Mouse (Mus musculus) MEL (cell line): Measurements from ENCODE around the gene Zscan2. TPM values are rescaled to one million over a fixed set of nuclear protein-coding genes. Genes with fewer than 3 reads are reported as not detected.

Experiments used
- DNase-seq: peaks from one replicate; pipeline ENCODE4 v3.0.0; 2011; ENCODE audit warnings: low read depth, low spot score
- H3K27ac ChIP-seq: 2 replicates; pipeline ENCODE4 v1.5.1; 2012; ENCODE audit warnings: low read depth, mild to moderate bottlenecking, control low read depth, low read length, moderate library complexity; ENCODE audit not compliant: control insufficient read depth
- H3K27me3 ChIP-seq, 2 experiments: fragments of 150-350 bp in 1 of 2; sonication (generic) in 1 of 2; 2 replicates each; pipeline ENCODE4 v1.6.1; 2012; ENCODE audit warnings: low read length in 2 of 2, mild to moderate bottlenecking in 2 of 2, improper control_type of control experiment in 1 of 2, moderate library complexity in 1 of 2; ENCODE audit not compliant: insufficient read depth in 2 of 2, control insufficient read depth in 1 of 2
- H3K36me3 ChIP-seq, 2 experiments: 2 replicates each; pipeline ENCODE4 v1.6.1; 2012 to 2014; ENCODE audit warnings: low read length in 2 of 2, improper control_type of control experiment in 1 of 2, inconsistent platforms in 1 of 2, mild to moderate bottlenecking in 1 of 2; ENCODE audit not compliant: insufficient read depth in 2 of 2, control insufficient read depth in 1 of 2
- H3K4me1 ChIP-seq, 2 experiments: fragments of 150-350 bp in 1 of 2; sonication (generic) in 1 of 2; 2 replicates each; pipeline ENCODE4 v1.6.1; 2012; ENCODE audit warnings: low read length in 2 of 2, improper control_type of control experiment in 1 of 2, mild to moderate bottlenecking in 1 of 2; ENCODE audit not compliant: insufficient read depth in 2 of 2, control insufficient read depth in 1 of 2
- H3K4me3 ChIP-seq, 2 experiments: fragments of 150-350 bp in 1 of 2; sonication (generic) in 1 of 2; 2 replicates each; pipeline ENCODE4 v1.5.1; 2012; ENCODE audit warnings: low read depth in 2 of 2, low read length in 2 of 2, mild to moderate bottlenecking in 2 of 2, moderate library complexity in 2 of 2, control low read depth in 1 of 2, improper control_type of control experiment in 1 of 2; ENCODE audit not compliant: control insufficient read depth in 1 of 2, insufficient read depth in 1 of 2
- H3K79me2 ChIP-seq: 2 replicates; pipeline ENCODE4 v1.6.1; 2012; ENCODE audit warnings: mild to moderate bottlenecking, low read length, moderate library complexity; ENCODE audit not compliant: control insufficient read depth, poor library complexity, insufficient read depth
- H3K9ac ChIP-seq: 2 replicates; pipeline ENCODE4 v1.6.1; 2012; ENCODE audit warnings: low read depth, mild to moderate bottlenecking, control low read depth, low read length, moderate library complexity; ENCODE audit not compliant: control insufficient read depth, poor library complexity, severe bottlenecking
- H3K9me3 ChIP-seq: fragments of 150-350 bp; sonication (generic); replicated peaks from 2 replicates; pipeline ENCODE4 v1.6.1; 2012; ENCODE audit warnings: mild to moderate bottlenecking, low read length, improper control_type of control experiment, moderate library complexity; ENCODE audit not compliant: insufficient read depth
- BHLHE40 ChIP-seq: IDR thresholded peaks from 2 replicates; pipeline ENCODE4 v1.6.1; 2012; ENCODE audit warnings: low read depth, mild to moderate bottlenecking, inconsistent platforms, low read length, improper control_type of control experiment, borderline replicate concordance
- EP300 ChIP-seq, 2 experiments: IDR thresholded peaks; 2 replicates each; pipeline ENCODE4 v1.6.1; 2011; ENCODE audit warnings: improper control_type of control experiment in 2 of 2, low read length in 2 of 2, low read depth in 1 of 2, mild to moderate bottlenecking in 1 of 2
- ETS1 ChIP-seq: IDR thresholded peaks from 2 replicates; pipeline ENCODE4 v1.6.1; 2012; ENCODE audit warnings: low read depth, mild to moderate bottlenecking, inconsistent platforms, low read length, improper control_type of control experiment, moderate library complexity
- HCFC1 ChIP-seq: IDR thresholded peaks from 2 replicates; pipeline ENCODE4 v1.6.1; 2012; ENCODE audit warnings: low read depth, mild to moderate bottlenecking, inconsistent platforms, low read length, improper control_type of control experiment, moderate library complexity
- JUND ChIP-seq: IDR thresholded peaks from 2 replicates; pipeline ENCODE4 v1.6.1; 2011; ENCODE audit warnings: low read depth, mild to moderate bottlenecking, improper control_type of control experiment, low read length
- KAT2A ChIP-seq: conservative IDR thresholded peaks from 2 replicates; pipeline ENCODE4 v1.6.1; 2012; ENCODE audit warnings: low read depth, low read length, improper control_type of control experiment, inconsistent platforms
- MAFK ChIP-seq: IDR thresholded peaks from 2 replicates; pipeline ENCODE4 v1.6.1; 2011; ENCODE audit warnings: low read depth, mild to moderate bottlenecking, low read length, improper control_type of control experiment, borderline replicate concordance
- MEF2A ChIP-seq: IDR thresholded peaks from 2 replicates; pipeline ENCODE4 v1.6.1; 2014; ENCODE audit warnings: low read depth, mild to moderate bottlenecking, inconsistent platforms, low read length, improper control_type of control experiment; ENCODE audit not compliant: poor library complexity, insufficient replicate concordance, severe bottlenecking; ENCODE audit errors: extremely low read depth
- MXI1 ChIP-seq: IDR thresholded peaks from 2 replicates; pipeline ENCODE4 v1.6.1; 2011; ENCODE audit warnings: mild to moderate bottlenecking, low read depth, low read length, improper control_type of control experiment
- MYC ChIP-seq: IDR thresholded peaks from 2 replicates; pipeline ENCODE4 v1.6.1; 2011; ENCODE audit warnings: low read depth, mild to moderate bottlenecking, low read length, improper control_type of control experiment, moderate library complexity
- NELFE ChIP-seq: IDR thresholded peaks from 2 replicates; pipeline ENCODE4 v1.6.1; 2011; ENCODE audit warnings: low read depth, low read length, improper control_type of control experiment
- NRF1 ChIP-seq: IDR thresholded peaks from 2 replicates; pipeline ENCODE4 v1.6.1; 2014; ENCODE audit warnings: low read depth, mild to moderate bottlenecking, inconsistent platforms, low read length, improper control_type of control experiment, moderate library complexity; ENCODE audit not compliant: poor library complexity, insufficient read depth, severe bottlenecking
- POLR2A ChIP-seq, 2 experiments: IDR thresholded peaks; 2 replicates each; pipeline ENCODE4 v1.6.1; 2011 to 2012; ENCODE audit warnings: low read length in 2 of 2, mild to moderate bottlenecking in 2 of 2, control low read depth in 1 of 2, improper control_type of control experiment in 1 of 2, low read depth in 1 of 2, moderate library complexity in 1 of 2; ENCODE audit not compliant: control insufficient read depth in 1 of 2, insufficient read depth in 1 of 2, poor library complexity in 1 of 2
- POLR2AphosphoS2 ChIP-seq: IDR thresholded peaks from 2 replicates; pipeline ENCODE4 v1.6.1; 2011; ENCODE audit warnings: low read length, improper control_type of control experiment
- RCOR1 ChIP-seq: IDR thresholded peaks from 2 replicates; pipeline ENCODE4 v1.6.1; 2012; ENCODE audit warnings: low read depth, mild to moderate bottlenecking, inconsistent platforms, low read length, improper control_type of control experiment
- SIN3A ChIP-seq: IDR thresholded peaks from 2 replicates; pipeline ENCODE4 v1.6.1; 2012; ENCODE audit warnings: low read length, improper control_type of control experiment, inconsistent platforms
- SMC3 ChIP-seq: IDR thresholded peaks from 2 replicates; pipeline ENCODE4 v1.6.1; 2011; ENCODE audit warnings: low read depth, low read length, improper control_type of control experiment
- TAL1 ChIP-seq: IDR thresholded peaks from 2 replicates; pipeline ENCODE4 v1.6.1; 2012; ENCODE audit warnings: mild to moderate bottlenecking, inconsistent platforms, low read length, moderate library complexity, mixed read lengths
- TBP ChIP-seq: IDR thresholded peaks from 2 replicates; pipeline ENCODE4 v1.8.0; 2011; ENCODE audit warnings: low read depth, low read length, improper control_type of control experiment
- TCF12 ChIP-seq: IDR thresholded peaks from 2 replicates; pipeline ENCODE4 v1.6.1; 2014; ENCODE audit warnings: low read depth, mild to moderate bottlenecking, inconsistent platforms, low read length, improper control_type of control experiment, moderate library complexity
- USF1 ChIP-seq: IDR thresholded peaks from 2 replicates; pipeline ENCODE4 v1.6.1; 2014; ENCODE audit warnings: low read depth, mild to moderate bottlenecking, inconsistent platforms, low read length, improper control_type of control experiment, moderate library complexity
- USF2 ChIP-seq, 2 experiments: IDR thresholded peaks; 2 replicates each; pipeline ENCODE4 v1.6.1; 2011 to 2012; ENCODE audit warnings: improper control_type of control experiment in 2 of 2, low read length in 2 of 2, borderline replicate concordance in 1 of 2, inconsistent platforms in 1 of 2, low read depth in 1 of 2, mild to moderate bottlenecking in 1 of 2; ENCODE audit not compliant: insufficient read depth in 1 of 2
- ZKSCAN1 ChIP-seq: IDR thresholded peaks from 2 replicates; pipeline ENCODE4 v1.6.1; 2012; ENCODE audit warnings: low read depth, mild to moderate bottlenecking, inconsistent platforms, low read length, improper control_type of control experiment, moderate library complexity
- ZMIZ1 ChIP-seq: IDR thresholded peaks from 2 replicates; pipeline ENCODE4 v1.6.1; 2012; ENCODE audit warnings: low read depth, mild to moderate bottlenecking, inconsistent platforms, low read length, improper control_type of control experiment, moderate library complexity
- ZNF384 ChIP-seq: IDR thresholded peaks from 2 replicates; pipeline ENCODE4 v1.6.1; 2012; ENCODE audit warnings: low read depth, mild to moderate bottlenecking, inconsistent platforms, low read length, improper control_type of control experiment
- polyA plus RNA-seq, 2 experiments: library from polyadenylated mRNA; stranded (reverse) in 1 of 2; unstranded in 1 of 2; fragments of >175 nt in 1 of 2; fragments of >200 nt in 1 of 2; gene quantifications; 2 replicates each; pipeline versions ENCODE4 v1.2.1 to v1.2.4; 2012; ENCODE audit warnings: low replicate concordance in 2 of 2, low read depth in 1 of 2; ENCODE audit not compliant: insufficient read length in 2 of 2, insufficient read depth in 1 of 2, missing spikeins in 1 of 2
- total RNA-seq: library from RNA; depleted of rRNA; stranded (reverse); fragments of 300-350 nt; gene quantifications from 2 replicates; pipeline ENCODE4 v1.2.3, GENCODE M21; 2012

The Zscan2 gene
- total and polyA plus RNA-seq, 3 experiments, result 1.2 to 2.4 TPM; not detected in 1

GRCm38 (mm10) chr7:80833651-80834532 lies 26.8 kb upstream of the Zscan2 start (continued):
- TF ChIP-seq ZKSCAN1 (no peak), RCOR1 (no peak), ZNF384 (0 out of 2 replicates have a peak, but pooled peaks have one; percentile 9), TAL1 (no peak), NRF1 (peak; percentile 59), MXI1 (no peak; the same call in 1 of the 2 replicates), EP300 (IDR thresholded peaks at IDR 0.05; ENCODE audit: low read depth in 1 of 2, low read length in 2 of 2) (no peak), MAFK (no peak), SIN3A (no peak; the same call in 1 of the 2 replicates), BHLHE40 (no peak), SMC3 (no peak), POLR2AphosphoS2 (peak; percentile 48; the same call in 1 of the 2 replicates), NELFE (no peak; the same call in 1 of the 2 replicates), JUND (no peak), TBP (peak; percentile 83), ZMIZ1 (peak; percentile 99), MYC (no peak), USF2 (IDR thresholded peaks at IDR 0.05; ENCODE audit: borderline replicate concordance in 1 of 2, insufficient read depth in 1 of 2, low read depth in 1 of 2, low read length in 2 of 2) (no peak), POLR2A (IDR thresholded peaks at IDR 0.05; ENCODE audit: control insufficient read depth in 1 of 2, insufficient read depth in 1 of 2, low read depth in 1 of 2, low read length in 2 of 2, poor library complexity in 1 of 2) (peak in 1 of 2 experiments; percentile 41; a peak in 1 of 4 replicates), TCF12 (no peak), HCFC1 (no peak), USF1 (no peak)

- Histone ChIP-seq H3K9ac (0 out of 2 replicates have a peak overlapping the region, but pooled peaks have one; percentile 12), H3K27me3 (no peaks in the 10 kb centered on the region), H3K79me2 (no peaks in the 10 kb centered on the region), H3K27ac (no peak overlapping the region), H3K36me3 (peaks cover 0 to 24% of the 10 kb centered on the region in 2 experiments; a peak in 2 of 4 replicates), H3K4me3 (no peak overlapping the region), H3K9me3 (no peaks in the 10 kb centered on the region), H3K4me1 (peaks cover 12 to 21% of the 10 kb centered on the region in 2 experiments)
- TF ChIP-seq MEF2A (no peak), NELFE (no peak), ETS1 (no peak), KAT2A (no peak), EP300 (IDR thresholded peaks at IDR 0.05; ENCODE audit: low read depth in 1 of 2, low read length in 2 of 2) (peak in 1 of 2 experiments; percentile 44; a peak in 1 of 4 replicates), HCFC1 (no peak), RCOR1 (no peak), ZMIZ1 (no peak)
- DNase-seq, result no peak
Observed at GRCm38 (mm10) chr7:80835984-80836652, 24.6 kb upstream of the Zscan2 start.
